Mouse (Mus musculus): ENCODE results near the gene Ifih1.

DNA sequence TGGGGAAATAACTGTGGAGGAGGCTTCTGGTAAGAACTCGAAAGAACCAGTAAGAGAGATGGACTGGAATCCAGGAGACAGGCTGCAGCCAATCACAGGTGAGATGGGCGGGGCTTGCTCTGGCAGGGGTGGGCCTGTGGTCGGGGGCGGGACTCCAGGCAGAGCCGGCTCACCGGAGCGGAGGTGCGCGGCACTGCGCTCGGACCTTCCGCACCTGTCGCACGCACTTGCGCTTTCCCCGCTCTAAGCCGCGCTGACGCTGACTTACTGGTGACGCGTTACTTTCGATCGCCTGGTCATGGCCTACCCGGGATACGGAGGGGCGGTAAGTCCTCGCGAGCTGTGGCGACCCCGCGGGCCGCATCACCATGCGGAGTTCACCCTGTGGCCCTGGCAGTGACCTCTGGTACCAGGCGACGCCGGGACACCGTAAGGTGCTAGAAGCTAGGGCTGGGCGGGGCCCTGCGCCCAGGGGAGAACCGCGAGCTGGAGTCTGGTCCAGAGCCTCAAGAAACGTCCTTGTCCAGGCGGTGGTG is 18.1 kb upstream of the Ifih1 start, which contains the start of gene Gca:
- TF ChIP-seq CTCF (conservative IDR thresholded peaks at IDR 0.05; ENCODE audit: insufficient read depth, insufficient read length, low read depth, low read length) (no peak), POLR2A (IDR thresholded peaks at IDR 0.05; ENCODE audit: low read depth, low read length) (peak; percentile 68)

All from kidney, adult 2 months (tissue).